Mouse (Mus musculus) lung, postnatal 0 days (tissue): ENCODE results near the gene Scn1a.

Experiments
- CTCF ChIP-seq: IDR thresholded peaks from 2 replicates; pipeline ENCODE4 v1.5.1; 2016; ENCODE audit warnings: antibody characterized with exemption, mild to moderate bottlenecking
- EP300 ChIP-seq: IDR thresholded peaks from 2 replicates; pipeline ENCODE4 v1.6.1; 2016; ENCODE audit warnings: antibody characterized with exemption, mild to moderate bottlenecking, control low read depth

GRCm38 (mm10) chr2:66464874-66465458 is 24.3 kb upstream of the Scn1a start:
- TF ChIP-seq CTCF = no peak
- TF ChIP-seq EP300 = no peak
